Mouse (Mus musculus): ENCODE results near the gene Arap2. TPM values are rescaled to one million over a fixed set of nuclear protein-coding genes. Genes with fewer than 3 reads are reported as not detected.

Arap2 gene
- polyA plus RNA-seq, 1 experiment from 2014 or later: 4.4 TPM

GRCm38 (mm10) chr5:62765459-62765783 lies 538 bp downstream of the Arap2 start:
- no peak overlapping the region for H3K27ac ChIP-seq (ENCODE audit: poor library complexity, severe bottlenecking)
- H3K9ac ChIP-seq: peak overlapping the region; percentile 78
- H3K27me3 ChIP-seq (replicated peaks): no peaks in the 10 kb centered on the region
- WGBS: 17% methylated on average over 5 of the region's 5 CpGs
- peak overlapping the region; percentile 89 for H3K4me3 ChIP-seq
- H3K9me3 ChIP-seq (replicated peaks): no peaks in the 10 kb centered on the region
- no peak for ATAC-seq (ENCODE audit: insufficient number of reproducible peaks, low FRiP score)
- peak overlapping the region; percentile 92 for H3K4me2 ChIP-seq
- H3K4me1 ChIP-seq (replicated peaks): peaks cover 18% of the 10 kb centered on the region
- no peaks in the 10 kb centered on the region for H3K36me3 ChIP-seq

- H3K36me3 ChIP-seq: no peaks in the 10 kb centered on the region
- no peak overlapping the region for H3K4me2 ChIP-seq
- no peak overlapping the region for H3K9ac ChIP-seq
- H3K4me3 ChIP-seq: no peak overlapping the region
- ATAC-seq (ENCODE audit: insufficient number of reproducible peaks, low FRiP score): no peak
- WGBS: 76% methylated on average over 5 of the region's 5 CpGs
- no peak overlapping the region for H3K27ac ChIP-seq (ENCODE audit: poor library complexity, severe bottlenecking)
- no peaks in the 10 kb centered on the region for H3K9me3 ChIP-seq (replicated peaks)
- H3K27me3 ChIP-seq (replicated peaks): no peaks in the 10 kb centered on the region
- peaks cover 18% of the 10 kb centered on the region for H3K4me1 ChIP-seq (replicated peaks)
Observed at GRCm38 (mm10) chr5:62764161-62764560, 1.8 kb downstream of the Arap2 start.

GRCm38 (mm10) chr5:62763046-62763445 lies 2.9 kb downstream of the Arap2 start:
- Histone ChIP-seq H3K9me3 (replicated peaks) (no peaks in the 10 kb centered on the region), H3K4me3 (no peak overlapping the region), H3K4me2 (no peak overlapping the region), H3K36me3 (no peaks in the 10 kb centered on the region), H3K9ac (no peak overlapping the region), H3K4me1 (replicated peaks) (peaks cover 18% of the 10 kb centered on the region), H3K27ac (ENCODE audit: poor library complexity, severe bottlenecking) (peak overlapping the region; percentile 25; the same call in 1 of the 2 replicates), H3K27me3 (replicated peaks) (no peaks in the 10 kb centered on the region)
- WGBS: 74% methylated on average over 1 of the region's 1 CpGs
- ATAC-seq (ENCODE audit: insufficient number of reproducible peaks, low FRiP score): no peak

GRCm38 (mm10) chr5:62762298-62762960 lies 3.5 kb downstream of the Arap2 start:
- ATAC-seq (ENCODE audit: insufficient number of reproducible peaks, low FRiP score): no peak
- H3K4me3 ChIP-seq: no peak overlapping the region
- H3K27ac ChIP-seq (ENCODE audit: poor library complexity, severe bottlenecking): peak overlapping the region; percentile 25
- no peak overlapping the region for H3K4me2 ChIP-seq
- no peak overlapping the region for H3K9ac ChIP-seq
- peaks cover 18% of the 10 kb centered on the region for H3K4me1 ChIP-seq (replicated peaks)
- WGBS: 13% methylated on average over 4 of the region's 4 CpGs
- H3K36me3 ChIP-seq: no peaks in the 10 kb centered on the region
- H3K9me3 ChIP-seq (replicated peaks): no peaks in the 10 kb centered on the region
- no peaks in the 10 kb centered on the region for H3K27me3 ChIP-seq (replicated peaks)

- Histone ChIP-seq H3K27me3 (replicated peaks) (no peaks in the 10 kb centered on the region), H3K4me2 (no peak overlapping the region), H3K9ac (no peak overlapping the region), H3K27ac (ENCODE audit: poor library complexity, severe bottlenecking) (no peak overlapping the region), H3K4me1 (replicated peaks) (peaks cover 18% of the 10 kb centered on the region), H3K4me3 (no peak overlapping the region), H3K36me3 (no peaks in the 10 kb centered on the region), H3K9me3 (replicated peaks) (no peaks in the 10 kb centered on the region)
- 29% methylated on average over 5 of the region's 5 CpGs for WGBS
- ATAC-seq (ENCODE audit: insufficient number of reproducible peaks, low FRiP score): no peak
Observed at GRCm38 (mm10) chr5:62760791-62761504, 5.0 kb downstream of the Arap2 start.

GRCm38 (mm10) chr5:62755808-62756527 lies 10.0 kb downstream of the Arap2 start:
- H3K27ac ChIP-seq (ENCODE audit: poor library complexity, severe bottlenecking): no peak overlapping the region
- no peak overlapping the region for H3K9ac ChIP-seq
- H3K4me1 ChIP-seq (replicated peaks): 0 out of 2 replicates have a peak, but pooled peaks cover 6% of the 10 kb centered on the region
- no peak for ATAC-seq (ENCODE audit: insufficient number of reproducible peaks, low FRiP score)
- no peaks in the 10 kb centered on the region for H3K36me3 ChIP-seq
- 76% methylated on average over 3 of the region's 3 CpGs for WGBS
- no peaks in the 10 kb centered on the region for H3K9me3 ChIP-seq (replicated peaks)
- no peak overlapping the region for H3K4me3 ChIP-seq
- no peak overlapping the region for H3K4me2 ChIP-seq
- no peaks in the 10 kb centered on the region for H3K27me3 ChIP-seq (replicated peaks)

- no peak overlapping the region for H3K4me3 ChIP-seq
- H3K9me3 ChIP-seq (replicated peaks): no peaks in the 10 kb centered on the region
- H3K4me1 ChIP-seq (replicated peaks): 0 out of 2 replicates have a peak, but pooled peaks cover 2% of the 10 kb centered on the region
- 54% methylated on average over 3 of the region's 3 CpGs for WGBS
- H3K27ac ChIP-seq (ENCODE audit: poor library complexity, severe bottlenecking): no peak overlapping the region
- H3K4me2 ChIP-seq: no peak overlapping the region
- no peaks in the 10 kb centered on the region for H3K27me3 ChIP-seq (replicated peaks)
- no peak overlapping the region for H3K9ac ChIP-seq
- ATAC-seq (ENCODE audit: insufficient number of reproducible peaks, low FRiP score): no peak
- H3K36me3 ChIP-seq: no peaks in the 10 kb centered on the region
Observed at GRCm38 (mm10) chr5:62752934-62753333, 13.0 kb downstream of the Arap2 start.

GRCm38 (mm10) chr5:62751692-62752091 lies 14.3 kb downstream of the Arap2 start:
- no peaks in the 10 kb centered on the region for H3K36me3 ChIP-seq
- H3K9ac ChIP-seq: no peak overlapping the region
- H3K27ac ChIP-seq (ENCODE audit: poor library complexity, severe bottlenecking): no peak overlapping the region
- no peaks in the 10 kb centered on the region for H3K27me3 ChIP-seq (replicated peaks)
- no peak overlapping the region for H3K4me3 ChIP-seq
- ATAC-seq (ENCODE audit: insufficient number of reproducible peaks, low FRiP score): no peak
- no peak overlapping the region for H3K4me2 ChIP-seq
- 34% methylated on average over 2 of the region's 2 CpGs for WGBS
- H3K9me3 ChIP-seq (replicated peaks): no peaks in the 10 kb centered on the region
- H3K4me1 ChIP-seq (replicated peaks): 0 out of 2 replicates have a peak, but pooled peaks cover 2% of the 10 kb centered on the region

- no peaks in the 10 kb centered on the region for H3K9me3 ChIP-seq (replicated peaks)
- no peak overlapping the region for H3K4me3 ChIP-seq
- no peaks in the 10 kb centered on the region for H3K27me3 ChIP-seq (replicated peaks)
- 0 out of 2 replicates have a peak, but pooled peaks cover 2% of the 10 kb centered on the region for H3K4me1 ChIP-seq (replicated peaks)
- WGBS: 89% methylated on average over 2 of the region's 2 CpGs
- no peak for ATAC-seq (ENCODE audit: insufficient number of reproducible peaks, low FRiP score)
- H3K9ac ChIP-seq: no peak overlapping the region
- H3K36me3 ChIP-seq: no peaks in the 10 kb centered on the region
- H3K4me2 ChIP-seq: no peak overlapping the region
- H3K27ac ChIP-seq (ENCODE audit: poor library complexity, severe bottlenecking): no peak overlapping the region
Observed at GRCm38 (mm10) chr5:62748168-62748567, 17.8 kb downstream of the Arap2 start.

GRCm38 (mm10) chr5:62743220-62743922 lies 22.6 kb downstream of the Arap2 start:
- whole genome bisulfite sequencing: 66% methylated on average over 9 of the region's 9 CpGs
- no peaks in the 10 kb centered on the region for H3K9me3 ChIP-seq (replicated peaks)
- H3K9ac ChIP-seq: no peak overlapping the region
- H3K27me3 ChIP-seq (replicated peaks): no peaks in the 10 kb centered on the region
- H3K4me3 ChIP-seq: no peak overlapping the region
- no peaks in the 10 kb centered on the region for H3K4me1 ChIP-seq (replicated peaks)
- no peak overlapping the region for H3K27ac ChIP-seq (ENCODE audit: poor library complexity, severe bottlenecking)
- H3K4me2 ChIP-seq: no peak overlapping the region
- no peaks in the 10 kb centered on the region for H3K36me3 ChIP-seq
- ATAC-seq (ENCODE audit: insufficient number of reproducible peaks, low FRiP score): no peak

All from heart, embryonic 12.5 days (tissue).